Mouse (Mus musculus) macrophage (primary cell): ENCODE results near the gene Tiam1. TPM values are rescaled to one million over a fixed set of nuclear protein-coding genes. Genes with fewer than 3 reads are reported as not detected.
A peak's percentile ranks its signal among the peaks of the same experiment; 100 is the strongest.

Source experiments
- H3K27ac ChIP-seq: fragments of 350-480 bp; formaldehyde crosslinking; 2 replicates; pipeline ENCODE4 v1.9.0; 2021
- H3K36me3 ChIP-seq: fragments of 350-480 bp; formaldehyde crosslinking; 2 replicates; pipeline ENCODE4 v1.9.0; 2021; ENCODE audit errors: inconsistent target
- H3K4me3 ChIP-seq: fragments of 350-480 bp; formaldehyde crosslinking; 2 replicates; pipeline ENCODE4 v1.9.0; 2021; ENCODE audit errors: inconsistent target
- H3K79me2 ChIP-seq: fragments of 350-480 bp; formaldehyde crosslinking; 2 replicates; pipeline ENCODE4 v1.9.0; 2021; ENCODE audit errors: inconsistent target
- WGBS: methylation state at CpG from one replicate; pipeline ENCODE4 v1.1.7; 2026; ENCODE audit warnings: inconsistent platforms; ENCODE audit not compliant: missing documents; 5-methylcytosine and 5-hydroxymethylcytosine counted together
- polyA plus RNA-seq: library from polyadenylated mRNA; stranded (reverse); fragments of 250-400 nt; gene quantifications from 3 replicates; pipeline ENCODE4 v1.2.4, GENCODE M21; 2018; ENCODE audit warnings: inconsistent platforms

Tiam1 gene
- polyA plus RNA-seq, 1 experiment from 2014 or later = 3.5 TPM

DNA sequence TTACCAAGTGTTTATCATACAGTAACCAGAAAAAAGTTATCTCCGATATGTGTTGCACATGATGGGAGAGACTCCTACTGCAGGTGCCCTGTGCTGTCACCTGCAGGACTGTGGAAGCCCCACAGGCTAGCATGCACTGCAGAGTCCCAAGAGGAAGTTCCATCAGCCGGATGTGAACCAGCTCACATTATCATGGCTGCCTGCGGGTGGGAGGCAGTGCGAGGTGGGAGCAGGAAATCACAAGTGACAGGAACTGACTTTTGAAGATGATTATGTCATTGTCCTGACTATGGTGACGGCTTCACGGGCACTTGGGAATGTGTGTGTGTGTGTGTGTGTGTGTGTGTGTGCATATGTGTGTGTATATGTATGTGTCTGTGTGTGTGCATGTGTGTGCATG is 333.2 kb downstream of the Tiam1 start:
- Histone ChIP-seq H3K27ac (no peak overlapping the region), H3K4me3 (no peak overlapping the region), H3K36me3 (no peaks in the 10 kb centered on the region), H3K79me2 (no peaks in the 10 kb centered on the region)
- WGBS = 88% methylated on average over 6 of the region's 6 CpGs

DNA sequence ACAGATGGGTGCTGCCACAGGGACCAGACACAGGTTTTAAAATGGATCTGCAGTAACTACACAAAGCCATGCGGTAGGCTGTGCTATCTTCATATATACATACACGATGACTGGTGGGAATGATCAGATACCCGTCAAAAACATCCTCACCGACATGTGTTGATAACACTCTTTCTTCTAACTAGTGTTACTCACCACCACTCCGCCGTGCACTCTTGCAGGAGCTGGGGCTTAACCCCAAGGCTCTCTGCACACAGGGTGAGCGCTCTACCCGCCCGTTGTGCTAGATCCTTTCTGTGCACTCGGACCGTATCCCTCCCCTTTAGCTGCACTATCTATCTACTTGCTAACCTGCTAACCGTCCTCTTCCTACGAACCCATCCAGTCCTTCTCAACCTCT is 335.4 kb downstream of the Tiam1 start:
- H3K36me3 ChIP-seq = no peaks in the 10 kb centered on the region
- over 99% methylated on average over 13 of the region's 13 CpGs for WGBS
- no peak overlapping the region for H3K4me3 ChIP-seq
- no peaks in the 10 kb centered on the region for H3K79me2 ChIP-seq
- H3K27ac ChIP-seq = no peak overlapping the region

DNA sequence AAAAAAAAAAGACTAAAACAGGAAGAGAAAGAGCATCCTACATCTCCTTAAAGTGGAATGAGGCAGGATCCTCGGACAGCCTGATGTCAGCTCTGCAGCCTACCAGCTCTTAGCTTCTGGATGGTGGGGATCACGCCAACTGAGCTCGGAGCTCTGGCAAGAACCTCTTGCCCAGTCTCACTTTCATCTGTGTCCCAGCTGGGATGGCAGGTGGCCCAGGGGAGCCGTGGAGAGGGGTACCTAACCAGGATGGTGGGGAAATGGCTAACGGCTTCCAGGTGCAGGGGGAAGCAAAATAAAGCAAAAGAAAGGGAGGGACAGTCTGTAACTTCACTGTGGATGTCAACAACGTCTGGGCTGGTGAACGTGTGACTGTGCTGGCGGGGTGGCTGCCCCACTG is 337.6 kb downstream of the Tiam1 start:
- Histone ChIP-seq H3K27ac (no peak overlapping the region), H3K79me2 (no peaks in the 10 kb centered on the region), H3K36me3 (no peaks in the 10 kb centered on the region), H3K4me3 (no peak overlapping the region)
- WGBS = 93% methylated on average over 8 of the region's 8 CpGs

DNA sequence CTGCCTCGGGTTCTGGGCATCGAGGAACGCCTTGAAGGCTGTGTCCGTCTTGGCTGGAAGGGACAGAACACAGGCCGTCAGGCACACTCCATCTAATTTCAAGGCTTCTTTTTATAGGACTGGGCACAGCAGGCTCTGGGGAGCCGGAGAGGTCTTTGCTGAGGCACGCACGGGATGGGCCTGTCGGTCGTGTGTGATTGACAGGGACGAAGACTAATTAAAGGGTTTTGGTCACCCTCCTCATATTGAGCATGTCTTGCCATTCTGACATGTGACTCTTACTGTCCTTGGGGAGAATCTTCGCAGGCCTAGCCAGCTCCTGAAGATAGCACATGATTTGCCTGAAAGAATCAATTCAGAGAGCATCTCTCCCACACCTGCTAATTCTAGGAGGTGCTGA is 338.4 kb downstream of the Tiam1 start:
- WGBS = over 99% methylated on average over 12 of the region's 12 CpGs
- Histone ChIP-seq H3K27ac (no peak overlapping the region), H3K4me3 (no peak overlapping the region), H3K36me3 (no peaks in the 10 kb centered on the region), H3K79me2 (no peaks in the 10 kb centered on the region)

DNA sequence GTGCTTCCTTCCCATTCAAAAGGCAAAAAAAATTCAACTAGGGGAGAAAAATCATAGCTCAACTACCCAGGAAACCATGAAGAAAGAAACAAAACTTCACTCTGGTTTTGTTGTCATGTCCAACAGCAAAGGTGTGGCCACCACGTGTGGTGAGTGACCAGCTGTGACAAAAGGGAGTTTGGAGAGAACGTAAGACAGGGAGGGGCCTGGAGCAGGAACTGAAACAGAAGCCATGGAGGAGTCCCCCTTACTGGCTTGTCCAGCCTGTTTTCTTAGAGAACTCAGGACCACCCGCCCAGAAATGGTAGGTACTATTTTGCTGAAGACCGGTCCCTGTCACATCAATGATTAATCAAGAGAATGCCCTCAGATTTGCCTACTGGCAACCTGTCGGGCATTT is 342.1 kb downstream of the Tiam1 start:
- Histone ChIP-seq H3K79me2 (no peaks in the 10 kb centered on the region), H3K36me3 (no peaks in the 10 kb centered on the region), H3K4me3 (no peak overlapping the region), H3K27ac (no peak overlapping the region)
- WGBS = 67% methylated on average over 5 of the region's 5 CpGs

DNA sequence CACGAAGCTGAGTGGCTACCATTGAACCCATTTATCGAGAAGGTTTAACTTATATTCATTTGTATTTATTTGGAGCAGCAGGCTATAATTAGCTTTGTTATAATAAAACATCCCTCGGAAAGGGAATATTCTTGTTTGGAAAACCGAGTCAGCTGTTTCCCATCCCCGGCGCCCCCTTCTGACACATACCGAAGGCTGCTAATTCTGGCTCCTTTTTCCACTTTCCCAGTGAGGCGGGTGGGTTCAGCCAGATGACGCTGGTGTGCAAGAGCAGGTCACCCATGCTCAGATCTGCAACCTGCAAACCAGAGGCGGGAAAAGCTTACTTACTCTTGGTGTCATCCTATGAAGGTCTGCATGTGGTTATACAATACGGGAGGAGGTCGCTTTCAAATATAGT is 343.8 kb downstream of the Tiam1 start:
- H3K79me2 ChIP-seq = no peaks in the 10 kb centered on the region
- no peak overlapping the region for H3K27ac ChIP-seq
- no peaks in the 10 kb centered on the region for H3K36me3 ChIP-seq
- WGBS = 98% methylated on average over 12 of the region's 12 CpGs
- H3K4me3 ChIP-seq = no peak overlapping the region

DNA sequence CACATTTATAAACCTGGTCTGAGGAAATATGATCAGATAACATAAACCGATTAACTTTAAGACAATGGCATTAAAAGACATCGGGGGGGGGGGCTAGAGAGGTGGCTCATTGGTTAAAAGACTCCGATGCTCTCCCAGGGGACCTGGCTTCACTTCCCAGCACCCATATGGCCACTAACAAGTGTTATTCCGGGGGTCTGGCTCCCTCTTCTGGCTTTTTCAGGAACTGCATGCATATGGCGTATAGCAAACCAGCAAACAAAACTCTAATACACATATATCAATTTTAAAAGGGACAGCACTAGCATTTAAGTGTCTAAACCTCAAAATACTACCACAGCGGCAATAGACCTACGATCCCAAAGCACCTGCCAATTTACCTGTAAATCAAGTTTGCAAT is 347.0 kb downstream of the Tiam1 start:
- H3K4me3 ChIP-seq = no peak overlapping the region
- H3K79me2 ChIP-seq = no peaks in the 10 kb centered on the region
- no peak overlapping the region for H3K27ac ChIP-seq
- WGBS = 91% methylated on average over 7 of the region's 7 CpGs
- H3K36me3 ChIP-seq = no peaks in the 10 kb centered on the region

DNA sequence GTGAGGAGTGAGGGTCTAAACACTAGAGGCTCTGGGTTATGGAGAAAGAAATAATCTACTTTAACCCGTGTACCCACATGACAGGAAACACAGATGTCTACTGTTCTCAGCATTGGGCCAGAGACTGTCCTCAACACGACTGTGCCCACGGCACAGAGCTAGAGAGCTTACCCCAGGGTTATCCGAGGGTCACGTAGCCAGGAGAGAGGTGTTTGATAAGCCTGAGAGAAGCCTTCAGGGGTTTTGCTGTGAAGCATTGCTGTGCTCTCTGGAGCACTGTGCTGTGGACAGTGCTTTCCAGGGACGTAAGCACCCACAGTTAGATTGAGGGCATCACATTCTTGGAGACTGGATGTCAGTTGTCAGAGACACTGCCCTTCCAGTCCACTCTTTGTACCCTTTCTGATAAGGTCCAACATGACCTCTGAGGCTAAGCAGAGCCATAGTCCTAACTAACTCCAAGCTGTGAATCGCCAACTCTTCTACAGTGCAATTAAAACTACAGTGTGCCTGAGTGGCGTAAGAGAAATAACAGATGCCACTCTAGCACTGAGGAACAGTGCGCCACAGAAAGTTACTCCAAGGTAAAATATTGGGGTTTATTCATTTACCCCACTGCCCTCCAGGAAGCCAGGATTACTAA is 353.7 kb downstream of the Tiam1 start:
- H3K4me3 ChIP-seq = no peak overlapping the region
- no peak overlapping the region for H3K27ac ChIP-seq
- H3K79me2 ChIP-seq = no peaks in the 10 kb centered on the region
- H3K36me3 ChIP-seq = no peaks in the 10 kb centered on the region
- WGBS = 92% methylated on average over 9 of the region's 9 CpGs

DNA sequence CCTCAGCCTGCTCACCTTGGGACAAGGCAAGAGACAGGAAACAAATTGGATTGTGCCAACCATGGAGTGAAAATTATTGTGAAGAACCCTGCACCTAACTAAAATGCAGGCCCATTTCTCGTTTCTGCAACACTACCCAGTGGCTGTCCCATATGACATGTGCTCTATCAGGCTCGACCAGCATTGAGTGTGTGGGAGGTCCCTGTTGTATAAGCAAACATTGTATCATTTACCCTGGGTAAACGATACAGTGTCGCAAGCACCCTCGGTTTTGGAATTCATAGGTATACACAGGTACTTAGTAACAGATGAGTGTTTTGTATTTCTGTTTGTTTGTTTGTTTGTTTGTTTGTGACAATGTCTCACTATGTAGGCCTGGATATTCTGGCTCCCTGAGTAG is 357.8 kb downstream of the Tiam1 start:
- 88% methylated on average over 5 of the region's 5 CpGs for WGBS
- H3K27ac ChIP-seq = no peak overlapping the region
- H3K4me3 ChIP-seq = no peak overlapping the region
- no peaks in the 10 kb centered on the region for H3K79me2 ChIP-seq
- no peaks in the 10 kb centered on the region for H3K36me3 ChIP-seq

DNA sequence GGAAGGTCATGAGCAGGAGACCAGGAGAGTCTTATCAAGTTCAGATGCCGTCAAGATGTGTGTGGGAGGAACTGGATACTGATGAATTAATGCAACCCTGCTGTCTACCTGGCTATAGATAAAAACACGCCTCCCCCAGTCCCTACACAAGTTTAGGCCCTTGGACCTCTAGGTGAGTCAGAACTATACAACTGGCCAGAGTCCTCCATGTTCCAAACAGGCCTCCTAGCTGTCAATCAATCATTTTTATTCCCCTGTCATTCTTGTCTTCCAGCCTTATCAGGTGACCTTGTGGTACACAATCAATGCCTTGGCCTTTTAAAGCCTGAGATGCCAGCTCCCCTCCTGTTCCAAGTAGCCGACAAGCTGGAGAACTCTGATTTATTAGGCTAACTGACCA is 363.9 kb downstream of the Tiam1 start:
- 100% methylated on average over 3 of the region's 3 CpGs for WGBS

DNA sequence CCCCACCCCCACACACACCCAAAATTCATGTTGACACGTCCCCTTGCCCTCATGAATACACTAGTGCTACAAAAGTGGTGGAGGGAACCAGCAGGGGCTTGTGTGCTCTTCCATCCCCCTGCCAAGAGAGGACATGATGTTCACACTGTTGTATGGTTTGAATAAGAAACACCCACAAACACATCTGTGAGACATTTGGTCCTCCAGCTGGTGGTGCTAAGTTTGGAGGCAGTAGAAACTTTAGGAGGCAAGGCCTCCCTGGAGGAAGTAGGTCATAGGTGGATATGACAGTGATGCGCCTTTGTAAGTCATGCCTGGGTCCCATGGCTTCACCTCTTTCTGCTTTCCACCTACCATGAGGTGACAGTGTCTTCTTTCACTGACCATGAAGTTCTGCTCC is 366.1 kb downstream of the Tiam1 start:
- Histone ChIP-seq H3K36me3 (no peaks in the 10 kb centered on the region), H3K79me2 (no peaks in the 10 kb centered on the region), H3K27ac (no peak overlapping the region), H3K4me3 (no peak overlapping the region)
- WGBS = 91% methylated on average over 2 of the region's 2 CpGs

More for the DNA sequence above, 363.9 kb downstream of the Tiam1 start:
- Histone ChIP-seq H3K36me3 (no peaks in the 10 kb centered on the region), H3K4me3 (no peak overlapping the region), H3K27ac (no peak overlapping the region), H3K79me2 (no peaks in the 10 kb centered on the region)

DNA sequence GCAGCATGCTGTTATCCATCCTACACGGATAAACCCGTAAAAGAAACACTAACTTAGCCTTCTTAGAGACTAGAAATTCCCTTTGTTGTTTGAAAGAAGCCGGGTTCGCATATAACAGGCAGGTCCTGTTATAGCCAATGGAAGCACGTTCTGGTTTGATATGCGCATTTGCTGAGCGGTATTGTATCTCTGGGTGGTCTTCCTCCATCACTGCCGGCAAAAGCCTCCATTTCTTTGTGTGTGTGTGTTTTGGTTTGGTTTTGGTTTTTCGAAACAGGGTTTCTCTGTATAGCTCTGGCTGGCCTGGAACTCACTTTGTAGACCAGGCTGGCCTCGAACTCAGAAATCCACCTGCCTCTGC is 369.0 kb downstream of the Tiam1 start:
- no peaks in the 10 kb centered on the region for H3K79me2 ChIP-seq
- H3K27ac ChIP-seq = no peak overlapping the region
- no peaks in the 10 kb centered on the region for H3K36me3 ChIP-seq
- 40% methylated on average over 8 of the region's 10 CpGs for WGBS
- H3K4me3 ChIP-seq = no peak overlapping the region

DNA sequence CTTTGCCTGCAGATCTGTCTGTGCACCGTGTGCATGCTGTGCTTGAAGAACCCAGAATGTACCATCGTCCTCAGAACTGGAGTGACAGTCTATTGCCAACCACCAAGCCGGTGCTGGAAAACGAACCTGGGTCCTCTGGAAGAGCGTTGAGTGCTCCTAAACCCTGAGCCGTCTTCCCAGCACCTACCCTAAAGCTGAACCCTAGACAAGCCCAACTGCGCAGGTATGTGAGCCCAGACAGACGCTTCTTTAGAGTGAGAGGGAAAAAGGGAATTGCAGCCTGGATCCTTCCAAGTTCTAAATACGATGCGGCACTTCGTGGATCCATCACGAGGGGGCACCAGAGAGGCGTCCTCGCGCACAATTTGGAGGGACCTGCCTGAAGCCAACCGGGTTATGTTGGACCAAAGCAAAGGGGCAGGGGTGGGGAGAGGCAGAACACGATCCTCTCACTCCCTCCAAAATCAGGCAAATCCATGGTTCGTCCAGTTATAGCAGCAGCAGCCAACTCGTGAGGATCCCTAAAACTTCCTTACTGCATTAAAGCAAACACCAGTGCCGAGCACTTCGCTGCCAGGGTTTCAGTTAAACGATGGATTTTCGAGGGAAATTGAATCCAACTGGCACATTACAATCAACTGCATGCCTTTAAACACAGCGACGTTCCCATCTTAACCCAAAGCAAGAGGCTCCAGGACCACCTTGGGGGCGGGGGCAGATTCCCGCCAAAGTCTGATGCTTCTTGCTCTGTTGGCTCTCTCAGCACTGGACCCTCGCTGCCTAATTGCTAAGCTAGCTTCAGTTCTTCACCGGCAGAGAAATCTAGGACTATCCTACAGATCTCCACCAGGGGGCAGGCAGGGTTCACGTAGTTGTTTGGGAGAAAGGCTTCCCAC is 369.7 kb downstream of the Tiam1 start:
- Histone ChIP-seq H3K36me3 (no peaks in the 10 kb centered on the region), H3K27ac (no peak overlapping the region), H3K4me3 (peak overlapping the region; percentile 10; the same call in 1 of the 2 replicates), H3K79me2 (no peaks in the 10 kb centered on the region)
- 11% methylated on average over 30 of the region's 30 CpGs for WGBS

DNA sequence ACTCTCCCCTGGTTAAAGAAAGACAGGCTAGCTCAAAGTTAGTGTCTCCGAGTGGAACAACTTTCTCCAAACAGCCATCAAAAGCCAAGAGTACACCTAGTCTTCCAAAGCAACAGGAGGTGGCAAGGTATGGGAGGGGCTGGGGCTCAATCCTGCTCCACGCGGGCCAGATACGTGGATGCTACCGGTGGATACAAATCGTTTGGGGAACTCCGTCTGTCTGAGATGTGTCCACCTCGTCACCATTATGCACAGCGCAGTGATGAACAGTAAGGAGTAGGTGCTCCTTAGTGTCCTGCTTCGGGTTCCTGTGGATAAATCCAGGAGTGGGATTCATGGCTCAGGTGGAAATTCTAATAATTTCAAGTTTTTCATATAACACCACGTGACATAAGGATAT is 377.6 kb downstream of the Tiam1 start:
- 82% methylated on average over 11 of the region's 11 CpGs for WGBS
- Histone ChIP-seq H3K27ac (no peak overlapping the region), H3K79me2 (no peaks in the 10 kb centered on the region), H3K4me3 (no peak overlapping the region), H3K36me3 (no peaks in the 10 kb centered on the region)

DNA sequence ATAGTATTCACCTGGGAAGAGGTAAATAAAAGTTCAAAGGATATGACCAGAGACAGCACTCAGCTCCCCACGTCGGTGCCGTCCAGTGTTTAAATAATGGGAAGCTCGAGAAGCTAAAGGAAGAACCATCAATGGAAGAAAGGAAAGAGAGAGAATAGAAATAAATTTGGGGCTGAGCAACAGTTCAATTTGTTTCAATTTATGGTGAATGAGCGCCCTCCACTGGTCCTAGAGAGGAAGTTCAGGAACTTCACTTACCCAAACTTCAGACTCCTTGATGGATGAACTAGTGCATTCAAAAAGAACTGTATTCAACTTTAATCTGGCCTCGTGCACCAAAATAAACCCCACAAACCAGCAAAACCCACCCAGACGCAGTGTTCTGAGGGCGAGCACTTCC is 378.1 kb downstream of the Tiam1 start:
- no peaks in the 10 kb centered on the region for H3K79me2 ChIP-seq
- 8% methylated on average over 8 of the region's 8 CpGs for whole genome bisulfite sequencing
- no peaks in the 10 kb centered on the region for H3K36me3 ChIP-seq
- no peak overlapping the region for H3K27ac ChIP-seq
- no peak overlapping the region for H3K4me3 ChIP-seq
